Mouse (Mus musculus): ENCODE data around the gene Slit3. TPM values are rescaled to one million over a fixed set of nuclear protein-coding genes. Genes with fewer than 3 reads are reported as not detected.

Gene Slit3
- polyA plus RNA-seq, 1 experiment from 2014 or later, result 3.5 TPM

DNA sequence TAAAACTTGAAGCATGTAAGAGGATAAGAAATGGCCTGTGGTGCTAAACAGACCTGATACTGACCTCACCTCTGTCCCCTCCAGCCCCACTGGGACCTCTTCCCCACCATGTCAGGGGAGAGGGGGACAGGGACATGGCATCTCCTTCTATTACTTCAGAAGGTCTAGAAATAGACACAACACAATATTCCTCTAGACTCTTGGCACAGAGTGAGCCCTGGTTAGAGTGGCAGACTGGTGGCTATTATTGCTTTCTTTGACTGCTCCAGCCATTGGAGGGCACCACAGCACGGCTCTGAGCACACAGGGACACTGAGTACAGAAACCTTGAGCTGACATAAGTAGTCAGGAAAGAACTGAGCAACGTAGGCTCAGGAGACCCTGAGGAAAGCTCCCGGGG is 501.7 kb downstream of the Slit3 start:
- 87% methylated on average over 3 of the region's 3 CpGs for WGBS
- no peaks in the 10 kb centered on the region for H3K36me3 ChIP-seq (ENCODE audit: control insufficient read depth, insufficient read depth, low read length)
- ATAC-seq (ENCODE audit: low FRiP score, low TSS enrichment), result no peak
- no peak overlapping the region for H3K4me3 ChIP-seq (replicated peaks; ENCODE audit: low read depth, low read length)
- H3K9ac ChIP-seq (replicated peaks; ENCODE audit: low read length), result no peak overlapping the region
- no peak for DNase-seq
- no peaks in the 10 kb centered on the region for H3K9me3 ChIP-seq (ENCODE audit: control insufficient read depth, low read length)
- no peak overlapping the region for H3K4me2 ChIP-seq (ENCODE audit: low read length)
- no peaks in the 10 kb centered on the region for H3K27me3 ChIP-seq (ENCODE audit: control insufficient read depth, insufficient read depth, low read length)
- H3K27ac ChIP-seq (replicated peaks; ENCODE audit: low read depth, low read length), result no peak overlapping the region
- H3K4me1 ChIP-seq (ENCODE audit: control insufficient read depth, insufficient read depth, low read length), result no peaks in the 10 kb centered on the region

DNA sequence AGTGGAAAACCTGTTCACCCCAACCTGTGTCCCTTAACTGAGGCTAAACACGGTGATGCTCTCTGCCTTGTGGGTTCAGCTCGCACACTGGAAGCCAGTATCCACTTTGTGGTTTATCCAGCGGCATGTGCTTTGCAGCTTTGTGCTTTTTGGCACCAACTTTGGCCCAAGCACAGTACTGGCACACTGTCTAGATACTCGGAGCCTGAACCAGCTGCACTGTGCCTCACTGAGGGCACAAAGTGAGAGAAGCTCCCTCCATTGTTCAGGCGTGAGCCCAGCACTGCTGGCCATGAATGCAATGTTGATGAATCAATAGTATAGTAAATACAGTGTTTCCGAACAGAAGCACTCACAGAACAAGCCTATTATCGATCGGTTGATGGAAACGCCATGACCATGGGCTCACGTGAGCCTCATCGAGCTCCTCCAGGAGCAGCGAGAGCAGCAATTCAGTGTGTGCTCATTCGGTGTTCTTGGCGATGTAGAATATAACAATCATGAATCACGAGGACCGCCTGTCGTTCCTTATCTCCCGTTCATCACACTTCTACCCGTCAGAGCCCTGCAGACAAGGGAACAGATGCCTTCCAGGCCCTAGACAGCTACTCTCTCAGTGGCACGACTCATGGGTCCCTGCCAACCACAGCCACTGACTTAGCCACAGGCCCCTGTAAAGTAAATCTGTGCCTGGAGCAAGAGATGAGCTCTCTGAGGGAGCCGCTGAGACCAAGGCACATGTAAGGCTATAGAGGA is 503.7 kb downstream of the Slit3 start:
- ATAC-seq (ENCODE audit: low FRiP score, low TSS enrichment), result no peak
- Histone ChIP-seq H3K4me1 (ENCODE audit: control insufficient read depth, insufficient read depth, low read length) (no peaks in the 10 kb centered on the region), H3K9ac (replicated peaks; ENCODE audit: low read length) (no peak overlapping the region), H3K36me3 (ENCODE audit: control insufficient read depth, insufficient read depth, low read length) (no peaks in the 10 kb centered on the region), H3K4me2 (ENCODE audit: low read length) (no peak overlapping the region), H3K27me3 (ENCODE audit: control insufficient read depth, insufficient read depth, low read length) (no peaks in the 10 kb centered on the region), H3K4me3 (replicated peaks; ENCODE audit: low read depth, low read length) (no peak overlapping the region), H3K27ac (replicated peaks; ENCODE audit: low read depth, low read length) (no peak overlapping the region), H3K9me3 (ENCODE audit: control insufficient read depth, low read length) (no peaks in the 10 kb centered on the region)
- 79% methylated on average over 21 of the region's 21 CpGs for WGBS
- no peak for DNase-seq

- 76% methylated on average over 6 of the region's 6 CpGs for WGBS
- Histone ChIP-seq H3K36me3 (ENCODE audit: control insufficient read depth, insufficient read depth, low read length) (no peaks in the 10 kb centered on the region), H3K9me3 (ENCODE audit: control insufficient read depth, low read length) (no peaks in the 10 kb centered on the region), H3K27me3 (ENCODE audit: control insufficient read depth, insufficient read depth, low read length) (no peaks in the 10 kb centered on the region), H3K4me3 (replicated peaks; ENCODE audit: low read depth, low read length) (no peak overlapping the region), H3K4me2 (ENCODE audit: low read length) (no peak overlapping the region), H3K9ac (replicated peaks; ENCODE audit: low read length) (no peak overlapping the region), H3K27ac (replicated peaks; ENCODE audit: low read depth, low read length) (no peak overlapping the region), H3K4me1 (ENCODE audit: control insufficient read depth, insufficient read depth, low read length) (no peaks in the 10 kb centered on the region)
- DNase-seq, result no peak
- ATAC-seq (ENCODE audit: low FRiP score, low TSS enrichment), result no peak
Measured at GRCm38 (mm10) chr11:35625576-35625975, 504.6 kb downstream of the Slit3 start.

GRCm38 (mm10) chr11:35626161-35626885 is 505.3 kb downstream of the Slit3 start:
- no peaks in the 10 kb centered on the region for H3K36me3 ChIP-seq (ENCODE audit: control insufficient read depth, insufficient read depth, low read length)
- H3K27ac ChIP-seq (replicated peaks; ENCODE audit: low read depth, low read length), result no peak overlapping the region
- H3K27me3 ChIP-seq (ENCODE audit: control insufficient read depth, insufficient read depth, low read length), result no peaks in the 10 kb centered on the region
- no peak overlapping the region for H3K4me3 ChIP-seq (replicated peaks; ENCODE audit: low read depth, low read length)
- DNase-seq (no peak), ATAC-seq (ENCODE audit: low FRiP score, low TSS enrichment) (no peak)
- no peak overlapping the region for H3K4me2 ChIP-seq (ENCODE audit: low read length)
- no peaks in the 10 kb centered on the region for H3K9me3 ChIP-seq (ENCODE audit: control insufficient read depth, low read length)
- H3K9ac ChIP-seq (replicated peaks; ENCODE audit: low read length), result no peak overlapping the region
- WGBS, result 87% methylated on average over 10 of the region's 10 CpGs
- no peaks in the 10 kb centered on the region for H3K4me1 ChIP-seq (ENCODE audit: control insufficient read depth, insufficient read depth, low read length)

GRCm38 (mm10) chr11:35627815-35628214 is 506.8 kb downstream of the Slit3 start:
- Histone ChIP-seq H3K9me3 (ENCODE audit: control insufficient read depth, low read length) (no peaks in the 10 kb centered on the region), H3K4me1 (ENCODE audit: control insufficient read depth, insufficient read depth, low read length) (no peaks in the 10 kb centered on the region), H3K9ac (replicated peaks; ENCODE audit: low read length) (no peak overlapping the region), H3K36me3 (ENCODE audit: control insufficient read depth, insufficient read depth, low read length) (no peaks in the 10 kb centered on the region), H3K4me2 (ENCODE audit: low read length) (no peak overlapping the region), H3K4me3 (replicated peaks; ENCODE audit: low read depth, low read length) (no peak overlapping the region), H3K27me3 (ENCODE audit: control insufficient read depth, insufficient read depth, low read length) (no peaks in the 10 kb centered on the region), H3K27ac (replicated peaks; ENCODE audit: low read depth, low read length) (no peak overlapping the region)
- 97% methylated on average over 3 of the region's 3 CpGs for WGBS
- ATAC-seq (ENCODE audit: low FRiP score, low TSS enrichment), result no peak
- DNase-seq, result no peak

GRCm38 (mm10) chr11:35632262-35632661 is 511.2 kb downstream of the Slit3 start:
- H3K4me3 ChIP-seq (replicated peaks; ENCODE audit: low read depth, low read length), result no peak overlapping the region
- H3K9me3 ChIP-seq (ENCODE audit: control insufficient read depth, low read length), result no peaks in the 10 kb centered on the region
- H3K27ac ChIP-seq (replicated peaks; ENCODE audit: low read depth, low read length), result no peak overlapping the region
- 96% methylated on average over 5 of the region's 5 CpGs for WGBS
- H3K36me3 ChIP-seq (ENCODE audit: control insufficient read depth, insufficient read depth, low read length), result no peaks in the 10 kb centered on the region
- no peak overlapping the region for H3K9ac ChIP-seq (replicated peaks; ENCODE audit: low read length)
- 0 out of 2 replicates have a peak, but pooled peaks cover 4% of the 10 kb centered on the region for H3K4me1 ChIP-seq (ENCODE audit: control insufficient read depth, insufficient read depth, low read length)
- no peak overlapping the region for H3K4me2 ChIP-seq (ENCODE audit: low read length)
- DNase-seq (no peak), ATAC-seq (ENCODE audit: low FRiP score, low TSS enrichment) (no peak)
- H3K27me3 ChIP-seq (ENCODE audit: control insufficient read depth, insufficient read depth, low read length), result no peaks in the 10 kb centered on the region

DNA sequence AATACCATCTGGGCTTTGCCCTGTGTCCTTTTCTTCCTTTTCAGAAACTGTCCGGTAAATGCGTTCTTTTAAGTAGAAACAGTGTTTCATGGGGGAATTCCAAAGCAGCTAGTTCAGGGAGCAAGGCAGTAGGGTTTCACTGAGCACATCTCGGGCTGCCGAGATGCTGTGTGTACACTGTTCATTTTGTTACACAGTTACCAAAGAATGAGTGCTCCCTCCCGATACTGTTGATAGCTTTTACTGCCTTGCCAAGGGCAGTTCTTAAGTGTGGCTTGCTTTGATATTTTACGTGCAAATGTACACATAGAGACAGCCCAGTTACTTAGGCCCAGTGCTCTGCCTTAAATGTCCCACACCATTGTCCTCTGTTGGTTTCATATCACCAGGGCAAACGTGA is 516.1 kb downstream of the Slit3 start:
- 79% methylated on average over 7 of the region's 7 CpGs for WGBS
- Histone ChIP-seq H3K27me3 (ENCODE audit: control insufficient read depth, insufficient read depth, low read length) (no peaks in the 10 kb centered on the region), H3K9ac (replicated peaks; ENCODE audit: low read length) (no peak overlapping the region), H3K9me3 (ENCODE audit: control insufficient read depth, low read length) (no peaks in the 10 kb centered on the region), H3K36me3 (ENCODE audit: control insufficient read depth, insufficient read depth, low read length) (no peaks in the 10 kb centered on the region), H3K4me3 (replicated peaks; ENCODE audit: low read depth, low read length) (no peak overlapping the region), H3K4me2 (ENCODE audit: low read length) (no peak overlapping the region), H3K4me1 (ENCODE audit: control insufficient read depth, insufficient read depth, low read length) (0 out of 2 replicates have a peak, but pooled peaks cover 12% of the 10 kb centered on the region), H3K27ac (replicated peaks; ENCODE audit: low read depth, low read length) (no peak overlapping the region)
- ATAC-seq (ENCODE audit: low FRiP score, low TSS enrichment) (no peak), DNase-seq (no peak)

DNA sequence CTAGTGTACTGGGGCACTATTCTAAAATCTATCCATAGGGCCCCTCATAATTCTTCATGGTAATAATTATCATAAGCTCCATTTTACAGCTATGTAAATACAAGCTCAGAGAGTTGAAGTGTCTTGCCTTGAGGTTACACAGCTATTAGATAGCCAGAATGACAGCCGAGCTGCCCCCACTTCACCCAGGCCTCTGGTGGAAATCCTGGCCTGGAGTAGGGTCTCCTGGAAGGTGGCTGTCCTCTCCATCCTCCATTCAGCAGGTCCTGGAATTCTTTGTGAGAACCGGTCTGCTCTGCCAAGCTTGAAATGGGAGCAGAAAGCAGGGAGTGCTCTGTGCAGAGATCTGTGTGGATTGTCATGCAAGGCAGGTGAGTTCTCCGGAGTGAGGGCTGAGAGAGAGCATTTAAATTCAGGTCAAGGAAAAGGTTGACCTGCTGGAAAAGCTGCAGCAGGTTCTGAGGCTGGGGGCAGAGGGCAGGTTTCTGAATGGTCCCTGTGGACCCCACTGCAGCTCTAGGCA is 517.9 kb downstream of the Slit3 start:
- ATAC-seq (ENCODE audit: low FRiP score, low TSS enrichment) (no peak), DNase-seq (peak; percentile 45)
- H3K27ac ChIP-seq (replicated peaks; ENCODE audit: low read depth, low read length), result peak overlapping the region; percentile 41; the same call in 1 of the 2 replicates
- H3K27me3 ChIP-seq (ENCODE audit: control insufficient read depth, insufficient read depth, low read length), result no peaks in the 10 kb centered on the region
- H3K4me3 ChIP-seq (replicated peaks; ENCODE audit: low read depth, low read length), result no peak overlapping the region
- H3K4me1 ChIP-seq (ENCODE audit: control insufficient read depth, insufficient read depth, low read length), result 0 out of 2 replicates have a peak, but pooled peaks cover 12% of the 10 kb centered on the region
- H3K9ac ChIP-seq (replicated peaks; ENCODE audit: low read length), result no peak overlapping the region
- peak overlapping the region; percentile 30 for H3K4me2 ChIP-seq (ENCODE audit: low read length)
- H3K36me3 ChIP-seq (ENCODE audit: control insufficient read depth, insufficient read depth, low read length), result no peaks in the 10 kb centered on the region
- 10% methylated on average over 3 of the region's 3 CpGs for WGBS
- H3K9me3 ChIP-seq (ENCODE audit: control insufficient read depth, low read length), result no peaks in the 10 kb centered on the region

All from midbrain, embryonic 14.5 days (tissue).